Mouse (Mus musculus) thymus, adult 2 months (tissue): ENCODE measurements around the gene Pdia5. TPM values are rescaled to one million over a fixed set of nuclear protein-coding genes. Genes with fewer than 3 reads are reported as not detected.

Experiments
- DNase-seq: peaks from one replicate; pipeline ENCODE4 v3.0.0; 2021
- H3K27ac ChIP-seq: fragments of 200-500 bp; 2 replicates; pipeline ENCODE4 v1.5.1; 2012; ENCODE audit warnings: low read length, control low read depth; ENCODE audit not compliant: control insufficient read depth, insufficient read depth
- H3K27me3 ChIP-seq: fragments of 200-500 bp; 2 replicates; pipeline ENCODE4 v1.6.1; 2012; ENCODE audit warnings: mild to moderate bottlenecking, low read length, moderate library complexity, mixed read lengths; ENCODE audit not compliant: control insufficient read depth, insufficient read depth
- H3K36me3 ChIP-seq: fragments of 200-500 bp; 2 replicates; pipeline ENCODE4 v1.6.1; 2012; ENCODE audit warnings: mild to moderate bottlenecking, low read length, moderate library complexity; ENCODE audit not compliant: control insufficient read depth, insufficient read depth
- H3K4me1 ChIP-seq: fragments of 200-500 bp; replicated peaks from 2 replicates; pipeline ENCODE4 v1.6.1; 2012; ENCODE audit warnings: low read length; ENCODE audit not compliant: control insufficient read depth, insufficient read depth
- H3K4me3 ChIP-seq: fragments of 200-500 bp; 2 replicates; pipeline ENCODE4 v1.5.1; 2012; ENCODE audit warnings: mild to moderate bottlenecking, low read length, control low read depth, moderate library complexity; ENCODE audit not compliant: control insufficient read depth, insufficient read depth
- CTCF ChIP-seq: fragments of 200-500 bp; IDR thresholded peaks from 2 replicates; pipeline ENCODE4 v1.5.1; 2012; ENCODE audit warnings: mild to moderate bottlenecking, control low read depth, low read length, moderate library complexity, borderline replicate concordance; ENCODE audit not compliant: control insufficient read depth, poor library complexity, insufficient read depth; ENCODE audit errors: extremely low read depth
- POLR2A ChIP-seq: fragments of 200-500 bp; IDR thresholded peaks from 2 replicates; pipeline ENCODE4 v1.6.1; 2012; ENCODE audit warnings: mild to moderate bottlenecking, low read length, control low read depth, moderate library complexity; ENCODE audit not compliant: control insufficient read depth, poor library complexity, insufficient read depth; ENCODE audit errors: extremely low read depth
- WGBS: fragments of 180-500 bp; shearing (Covaris S2); methylation state at CpG from one replicate; pipeline ENCODE4 v1.1.7; 2018; 5-methylcytosine and 5-hydroxymethylcytosine counted together
- polyA plus RNA-seq: library from polyadenylated mRNA; depleted of rRNA; stranded (reverse); fragments of >200 nt; gene quantifications from 2 replicates; pipeline ENCODE4 v1.2.3, GENCODE M21; 2012

The Pdia5 gene
- polyA plus RNA-seq, 1 experiment = 2.2 TPM

- DNase-seq = no peak
- H3K4me3 ChIP-seq = no peak overlapping the region
- H3K27me3 ChIP-seq = no peaks in the 10 kb centered on the region
- 94% methylated on average over 12 of the region's 12 CpGs for WGBS
- TF ChIP-seq POLR2A (no peak), CTCF (no peak)
- H3K36me3 ChIP-seq = no peaks in the 10 kb centered on the region
- H3K27ac ChIP-seq = no peak overlapping the region
- no peaks in the 10 kb centered on the region for H3K4me1 ChIP-seq
These were observed 25.9 kb downstream of the Pdia5 start for GRCm38 (mm10) chr16:35464686-35465308.

- DNase-seq = no peak
- H3K36me3 ChIP-seq = no peaks in the 10 kb centered on the region
- H3K4me3 ChIP-seq = no peak overlapping the region
- H3K27ac ChIP-seq = no peak overlapping the region
- no peak for TF ChIP-seq POLR2A
- no peak for TF ChIP-seq CTCF
- 98% methylated on average over 10 of the region's 10 CpGs for WGBS
- H3K4me1 ChIP-seq = no peaks in the 10 kb centered on the region
- H3K27me3 ChIP-seq = no peaks in the 10 kb centered on the region
These were observed 27.0 kb downstream of the Pdia5 start for GRCm38 (mm10) chr16:35463708-35464107.

GRCm38 (mm10) chr16:35462955-35463354 lies 27.7 kb downstream of the Pdia5 start:
- WGBS = 94% methylated on average over 7 of the region's 7 CpGs
- Histone ChIP-seq H3K27ac (no peak overlapping the region), H3K27me3 (no peaks in the 10 kb centered on the region), H3K4me3 (no peak overlapping the region), H3K4me1 (no peaks in the 10 kb centered on the region), H3K36me3 (no peaks in the 10 kb centered on the region)
- TF ChIP-seq CTCF (no peak), POLR2A (no peak)
- DNase-seq = no peak

GRCm38 (mm10) chr16:35459584-35459983 lies 31.1 kb downstream of the Pdia5 start:
- Histone ChIP-seq H3K36me3 (no peaks in the 10 kb centered on the region), H3K27me3 (no peaks in the 10 kb centered on the region), H3K27ac (no peak overlapping the region), H3K4me3 (no peak overlapping the region), H3K4me1 (no peaks in the 10 kb centered on the region)
- DNase-seq = no peak
- WGBS = 96% methylated on average over 7 of the region's 7 CpGs
- TF ChIP-seq CTCF (no peak), POLR2A (no peak)

GRCm38 (mm10) chr16:35458297-35458696 lies 32.4 kb downstream of the Pdia5 start:
- 96% methylated on average over 11 of the region's 11 CpGs for WGBS

GRCm38 (mm10) chr16:35457488-35457887 lies 33.2 kb downstream of the Pdia5 start:
- Histone ChIP-seq H3K27me3 (no peaks in the 10 kb centered on the region), H3K4me3 (no peak overlapping the region), H3K36me3 (no peaks in the 10 kb centered on the region), H3K27ac (no peak overlapping the region), H3K4me1 (no peaks in the 10 kb centered on the region)
- TF ChIP-seq POLR2A (no peak), CTCF (no peak)
- DNase-seq = no peak
- 91% methylated on average over 8 of the region's 8 CpGs for WGBS

More at GRCm38 (mm10) chr16:35458297-35458696, 32.4 kb downstream of the Pdia5 start:
- no peaks in the 10 kb centered on the region for H3K4me1 ChIP-seq
- H3K27ac ChIP-seq = no peak overlapping the region
- no peak overlapping the region for H3K4me3 ChIP-seq
- TF ChIP-seq POLR2A (no peak), CTCF (no peak)
- no peaks in the 10 kb centered on the region for H3K27me3 ChIP-seq
- no peak for DNase-seq
- H3K36me3 ChIP-seq = no peaks in the 10 kb centered on the region

- Histone ChIP-seq H3K4me3 (no peak overlapping the region), H3K36me3 (no peaks in the 10 kb centered on the region), H3K27ac (no peak overlapping the region), H3K27me3 (no peaks in the 10 kb centered on the region), H3K4me1 (no peaks in the 10 kb centered on the region)
- WGBS = 95% methylated on average over 7 of the region's 7 CpGs
- TF ChIP-seq POLR2A = no peak
- no peak for TF ChIP-seq CTCF
- no peak for DNase-seq
These were observed 33.7 kb downstream of the Pdia5 start for GRCm38 (mm10) chr16:35457011-35457419.
